Comparison of ENCODE assay signal across 1 mouse cellular context in genomic region chr11:73219671-73220070, GRCm38 (mm10).
TF ChIP-seq lines count a peak whose summit lies in the region.

No protein-coding gene starts in this region.

TF ChIP-seq in MEL, 35 proteins besides CTCF, POLR2A, EP300 and RAD21:
- TF ChIP-seq SMC3 (IDR thresholded peaks at IDR 0.05; ENCODE audit: low read depth, low read length) (peak; percentile 21; the same call in 1 of the 2 replicates), POLR2AphosphoS2 (IDR thresholded peaks at IDR 0.05; ENCODE audit: low read length) (no peak)
TF ChIP-seq in MEL: peak in this region for 1.
